Mouse (Mus musculus): ENCODE results near the gene Tmem53.

GRCm38 (mm10) chr4:117313085-117313424, 61.3 kb downstream of the Tmem53 start:
- TF ChIP-seq CTCF (conservative IDR thresholded peaks at IDR 0.05; ENCODE audit: low read length) (peak; percentile 80), POU5F1 (IDR thresholded peaks at IDR 0.05; ENCODE audit: borderline replicate concordance, low read length) (no peak)
